Mouse (Mus musculus) urinary bladder, adult 2 months (tissue): ENCODE results near the gene F2rl1. TPM values are rescaled to one million over a fixed set of nuclear protein-coding genes. Genes with fewer than 3 reads are reported as not detected.

Experiments
- polyA plus RNA-seq: library from polyadenylated mRNA; depleted of rRNA; stranded (reverse); fragments of >200 nt; gene quantifications from 2 replicates; pipeline ENCODE4 v1.2.3, GENCODE M21; 2012; rRNA removed

Gene F2rl1
- polyA plus RNA-seq, 1 experiment: 8.2 TPM

Other genes with a start within 250 kb of the F2rl1 start
- 27.0 and 30.4 TPM in 2 replicates for gene Zbed3, start 201.6 kb downstream of the F2rl1 start, polyA plus RNA-seq
- gene Aggf1, start 149.9 kb downstream of the F2rl1 start, polyA plus RNA-seq: 26.2 and 27.0 TPM in 2 replicates
- gene Crhbp, start 80.3 kb downstream of the F2rl1 start, polyA plus RNA-seq: 3.1 and 4.0 TPM in 2 replicates
- 0.25 TPM in 1 of 2 replicates, not detected in the other for gene S100z, start 46.5 kb downstream of the F2rl1 start, polyA plus RNA-seq
- 6.6 and 9.5 TPM in 2 replicates for gene F2r, start 93.3 kb upstream of the F2rl1 start, polyA plus RNA-seq
- 0.21 and 0.49 TPM in 2 replicates for gene F2rl2, start 171.6 kb upstream of the F2rl1 start, polyA plus RNA-seq